Mouse (Mus musculus) cerebral cortex, adult 2 months (tissue): Measurements from ENCODE around the gene Phkg1.

Experiments used
- WGBS: fragments of 180-500 bp; shearing (Covaris S2); methylation state at CpG from one replicate; pipeline ENCODE4 v1.1.7; 2018; 5-methylcytosine and 5-hydroxymethylcytosine counted together

The Phkg1 gene

DNA sequence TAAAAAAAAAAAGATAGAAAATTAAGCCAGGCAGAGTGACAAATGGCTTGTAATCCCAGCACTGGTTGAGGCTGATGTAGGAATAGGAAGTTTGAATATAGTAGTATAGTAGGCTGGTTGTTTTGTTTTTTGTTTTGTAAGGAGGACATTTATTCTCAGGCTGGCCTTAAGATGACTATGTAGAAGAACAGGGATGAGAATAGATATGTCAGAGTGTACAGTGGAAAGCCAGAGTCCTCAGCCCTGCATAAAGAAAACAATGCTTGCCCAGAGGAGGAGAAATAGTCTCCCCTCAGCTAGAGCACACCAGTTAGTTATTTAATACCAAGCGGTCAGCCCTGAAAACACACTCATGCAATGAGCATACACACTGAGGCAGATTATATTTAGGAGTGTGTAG lies at the start of gene Phkg1:
Gene Phkg1, minus strand, starts transcription at position 101 of the 400 bp plus-strand sequence.
- WGBS = 87% methylated on average over 1 of the region's 1 CpGs

DNA sequence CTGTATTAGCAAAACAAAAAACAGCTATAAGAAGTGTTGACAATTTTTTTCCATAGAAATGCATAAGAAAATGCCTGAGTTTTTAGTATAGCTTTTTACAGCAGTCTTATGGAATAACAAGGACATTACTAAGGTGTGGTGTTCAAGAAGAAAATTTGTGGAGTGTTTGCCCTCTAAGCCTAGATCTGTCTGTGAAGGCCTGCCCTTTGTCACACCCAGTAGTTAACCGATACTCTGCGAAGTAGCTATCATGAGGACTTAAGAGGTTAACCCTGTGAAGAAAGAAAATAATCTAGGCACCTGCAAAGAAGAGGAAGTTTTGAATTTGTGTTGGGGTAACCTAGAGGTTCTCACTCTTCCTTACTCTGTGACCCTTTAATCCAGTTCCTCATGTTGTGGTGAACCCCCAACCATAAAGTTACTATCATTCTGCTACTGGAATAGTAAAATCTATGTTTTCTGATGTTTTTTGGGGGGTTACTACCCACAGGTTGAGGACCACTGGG lies 49.2 kb upstream of the Phkg1 start:
- WGBS = 98% methylated on average over 2 of the region's 2 CpGs

DNA sequence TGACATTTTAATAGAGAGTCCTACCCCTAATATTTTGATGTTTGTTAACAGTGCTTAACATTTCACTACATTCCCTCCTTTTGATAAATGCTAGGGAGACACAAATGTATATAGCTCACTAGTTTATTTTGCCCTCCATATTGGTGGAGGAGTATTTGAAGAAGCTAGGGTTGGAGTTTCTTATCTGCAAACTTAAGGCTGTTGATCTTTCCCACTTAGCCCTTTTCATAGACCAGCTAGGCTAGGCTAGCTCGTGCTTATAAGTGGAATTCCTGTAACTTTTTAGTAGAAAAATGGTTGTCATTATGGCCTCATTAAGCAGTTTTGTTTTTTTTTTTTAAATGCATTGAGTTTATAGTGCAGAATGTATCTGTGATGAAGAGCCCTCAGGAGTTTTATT lies 45.1 kb upstream of the Phkg1 start:
- WGBS = 88% methylated on average over 1 of the region's 1 CpGs

DNA sequence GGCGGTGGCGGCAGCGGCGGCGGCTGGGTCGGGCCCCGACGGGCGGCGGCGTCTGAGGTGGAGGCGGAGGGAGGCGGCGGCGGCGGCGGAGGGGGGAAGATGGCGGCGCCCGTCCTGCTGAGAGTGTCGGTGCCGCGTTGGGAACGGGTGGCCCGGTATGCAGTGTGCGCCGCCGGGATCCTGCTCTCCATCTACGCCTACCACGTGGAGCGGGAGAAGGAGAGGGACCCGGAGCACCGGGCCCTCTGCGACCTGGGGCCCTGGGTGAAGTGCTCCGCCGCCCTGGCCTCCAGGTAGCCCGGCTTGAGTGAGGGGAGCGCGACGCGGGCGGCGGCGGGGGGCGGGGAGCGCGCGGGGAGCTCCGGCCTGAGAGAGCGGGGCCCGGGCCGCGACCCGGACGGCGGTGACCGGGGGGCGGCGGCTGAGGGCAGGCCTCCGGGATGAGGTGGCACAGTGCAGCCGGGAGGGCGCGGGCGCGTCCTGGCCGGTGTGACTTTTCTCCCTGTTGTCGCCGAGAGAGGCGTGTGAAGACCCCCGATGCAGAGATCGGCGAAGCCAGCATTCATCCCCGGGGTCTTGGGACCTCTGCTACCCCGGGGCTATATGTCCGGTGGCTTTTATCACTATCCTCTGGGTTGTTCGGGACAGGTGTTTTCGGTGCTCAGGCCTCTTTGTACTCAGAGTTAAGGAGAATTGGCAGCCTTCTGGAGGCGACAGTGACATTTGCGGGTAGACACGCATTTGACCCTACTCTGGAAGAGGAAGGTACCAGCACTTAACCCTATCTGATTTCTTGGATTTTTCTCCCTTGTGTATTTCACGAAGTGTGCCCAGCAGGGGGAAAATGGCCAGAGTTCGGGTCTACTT lies 44.0 kb upstream of the Phkg1 start:
- 1% methylated on average over 56 of the region's 82 CpGs for WGBS

DNA sequence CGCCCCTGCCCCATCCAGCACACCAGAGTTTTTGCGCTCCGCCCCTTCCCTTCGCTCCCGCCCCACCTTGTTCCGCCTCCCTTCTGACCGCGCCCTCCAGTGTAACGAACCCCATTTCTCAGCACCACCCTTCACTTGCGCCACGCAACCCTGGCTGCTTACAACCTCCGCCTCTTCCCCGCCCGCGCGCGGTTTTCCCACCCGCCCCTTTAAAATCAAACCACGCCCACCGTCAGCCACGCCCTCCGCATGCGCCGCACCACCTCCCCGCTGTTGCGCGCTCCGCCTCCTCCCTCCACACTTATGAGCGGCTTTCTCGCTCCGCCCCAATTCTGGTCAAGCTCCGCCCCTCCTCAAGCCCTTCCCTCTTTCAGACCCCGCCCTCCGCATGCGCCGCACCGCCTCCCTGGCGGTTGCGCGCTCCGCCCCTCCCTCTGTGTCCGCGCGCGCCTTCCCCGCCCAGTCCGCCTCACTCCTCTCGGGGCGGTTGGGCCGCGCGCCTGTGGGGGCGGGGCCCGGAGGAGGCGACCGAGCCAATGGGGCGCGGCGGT lies 43.2 kb upstream of the Phkg1 start, which contains the start of gene Vkorc1l1:
Gene Vkorc1l1, plus strand, starts transcription at position 476 of the 551 bp plus-strand sequence.
- WGBS = 2% methylated on average over 59 of the region's 59 CpGs

DNA sequence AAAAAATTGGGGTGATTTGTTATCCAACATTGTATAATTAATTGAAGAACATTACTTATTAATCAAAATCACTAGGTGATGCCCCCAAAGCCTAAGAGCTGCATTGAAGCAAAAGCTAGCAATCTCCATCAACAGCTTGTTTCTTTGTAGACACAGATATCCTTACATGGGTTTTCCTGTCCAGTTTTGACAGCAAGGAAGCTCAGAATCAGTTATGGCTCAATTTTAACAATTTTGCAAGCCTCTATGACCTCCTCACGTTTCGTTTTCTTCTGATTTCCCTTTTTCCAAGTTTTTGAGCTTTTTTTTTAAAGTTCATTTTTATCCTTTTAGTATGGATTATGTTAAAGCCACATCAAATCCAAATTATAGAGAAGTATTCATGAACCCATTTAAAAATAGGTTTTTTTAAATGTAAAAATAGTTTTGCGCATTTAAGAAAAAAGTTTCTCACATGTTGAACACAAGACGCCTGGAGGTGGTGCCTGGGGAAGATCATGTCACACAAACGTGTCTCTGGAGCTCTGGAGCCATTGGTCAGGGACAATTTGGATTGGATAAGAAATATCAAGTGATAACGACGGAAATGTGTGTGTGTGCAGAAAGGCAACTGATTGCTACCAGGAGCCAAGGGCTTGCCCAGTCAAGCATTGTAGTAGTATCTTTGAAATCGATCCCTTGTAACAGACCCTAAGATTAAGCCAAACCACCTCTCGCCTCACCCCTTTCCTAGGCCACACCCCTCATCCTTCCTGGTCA lies 42.6 kb upstream of the Phkg1 start:
- WGBS = 3% methylated on average over 9 of the region's 9 CpGs

DNA sequence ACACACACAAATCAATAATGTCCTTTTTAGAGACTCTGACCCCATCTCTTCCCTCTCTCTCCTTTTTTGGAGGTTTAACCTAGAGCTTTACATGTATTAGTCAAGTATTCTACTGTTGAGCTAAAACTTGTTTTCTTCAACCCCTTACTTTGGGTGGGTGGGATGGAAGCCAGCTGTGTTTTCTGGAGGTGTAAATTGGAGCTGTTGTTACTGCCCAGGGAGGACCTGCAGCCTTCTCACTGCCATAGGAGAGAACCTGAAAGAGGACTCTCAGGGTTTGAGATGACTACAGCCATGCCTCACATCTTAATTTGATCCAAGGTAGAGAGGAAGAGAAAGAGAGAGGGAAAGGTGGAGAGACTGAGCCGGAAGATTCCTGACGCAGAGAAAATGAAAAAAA lies 41.9 kb upstream of the Phkg1 start:
- 41% methylated on average over 2 of the region's 2 CpGs for WGBS

DNA sequence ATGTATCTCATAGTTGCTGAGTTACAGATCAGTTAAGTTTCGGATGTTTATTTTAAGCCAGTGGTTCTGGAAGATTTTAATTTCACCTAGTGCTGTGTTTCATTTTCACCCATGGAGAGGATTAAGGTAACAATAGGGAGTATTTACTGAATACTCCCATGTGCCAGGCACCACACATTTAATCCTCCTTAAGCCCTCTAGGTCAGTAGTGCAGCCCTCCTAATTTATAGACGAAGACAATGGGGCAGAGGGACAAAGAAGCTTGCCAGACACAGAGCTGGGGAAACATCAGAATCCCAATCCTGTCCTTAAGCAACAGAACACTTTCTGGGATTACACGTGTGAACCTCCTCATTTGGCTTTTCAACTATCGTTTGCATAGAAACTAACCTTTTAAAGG lies 38.6 kb upstream of the Phkg1 start:
- 56% methylated on average over 4 of the region's 4 CpGs for WGBS

DNA sequence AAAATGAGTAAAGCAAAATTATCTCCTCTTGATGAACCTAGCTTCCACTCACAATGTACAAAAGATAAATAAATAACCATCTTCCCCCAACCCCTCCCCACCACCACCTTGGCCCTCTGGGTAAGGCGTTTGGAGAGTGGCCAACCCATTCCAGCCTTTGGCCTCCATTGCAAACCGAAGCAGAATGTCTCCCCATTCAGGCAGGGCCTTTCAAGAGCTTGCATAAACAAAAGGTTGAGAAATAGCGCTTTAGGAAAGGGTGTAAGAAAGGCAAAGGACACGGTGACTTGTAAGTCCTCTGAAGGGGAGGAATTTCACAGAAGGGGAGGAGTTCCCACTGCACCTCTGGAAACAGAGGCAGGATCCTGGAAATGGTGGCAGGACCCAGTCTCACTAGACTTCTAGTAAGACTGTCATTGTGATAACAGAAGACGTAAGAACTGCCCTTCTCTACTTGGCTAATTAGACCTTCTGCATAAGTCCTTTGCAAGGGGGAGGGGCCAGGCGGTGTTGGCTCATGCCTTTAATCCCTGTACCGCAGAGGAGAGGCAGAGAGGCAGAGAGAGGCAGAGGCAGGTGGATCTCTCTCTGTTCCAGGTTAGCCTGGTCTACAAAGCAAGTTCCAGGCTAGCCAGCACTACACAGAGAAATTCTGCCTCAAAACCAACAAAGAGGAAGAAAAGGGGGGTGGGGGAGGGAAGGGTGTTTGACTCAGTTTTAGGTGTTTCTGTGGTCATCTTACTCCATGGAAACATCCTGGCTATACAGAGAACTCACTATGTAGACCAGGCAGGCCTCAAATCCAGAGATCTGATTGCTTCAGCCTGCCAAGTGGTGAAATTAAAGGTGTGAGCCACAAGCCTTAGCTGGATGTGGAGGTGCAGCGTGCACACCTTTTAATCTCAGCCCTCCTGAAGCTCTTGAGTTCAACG lies 31.8 kb upstream of the Phkg1 start:
- WGBS = 56% methylated on average over 9 of the region's 9 CpGs

DNA sequence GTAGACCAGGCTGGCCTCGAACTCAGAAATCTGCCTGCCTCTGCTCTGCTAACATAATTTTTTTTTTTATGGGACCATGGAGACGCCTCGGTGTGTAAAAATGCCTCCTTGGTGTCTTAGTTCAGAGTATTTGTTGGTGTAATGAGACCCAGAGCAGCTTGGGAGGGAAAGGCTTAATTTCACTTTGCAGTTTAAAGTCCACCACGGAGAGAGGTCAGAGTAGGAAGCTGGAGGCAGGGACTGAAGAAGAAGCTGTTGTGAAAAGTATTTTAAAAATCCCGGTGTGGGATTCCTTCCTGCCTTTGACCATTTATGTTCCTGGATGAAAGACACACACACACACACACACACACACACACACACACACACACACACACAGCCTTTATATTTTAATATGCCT lies 27.6 kb upstream of the Phkg1 start:
- 77% methylated on average over 5 of the region's 5 CpGs for WGBS

DNA sequence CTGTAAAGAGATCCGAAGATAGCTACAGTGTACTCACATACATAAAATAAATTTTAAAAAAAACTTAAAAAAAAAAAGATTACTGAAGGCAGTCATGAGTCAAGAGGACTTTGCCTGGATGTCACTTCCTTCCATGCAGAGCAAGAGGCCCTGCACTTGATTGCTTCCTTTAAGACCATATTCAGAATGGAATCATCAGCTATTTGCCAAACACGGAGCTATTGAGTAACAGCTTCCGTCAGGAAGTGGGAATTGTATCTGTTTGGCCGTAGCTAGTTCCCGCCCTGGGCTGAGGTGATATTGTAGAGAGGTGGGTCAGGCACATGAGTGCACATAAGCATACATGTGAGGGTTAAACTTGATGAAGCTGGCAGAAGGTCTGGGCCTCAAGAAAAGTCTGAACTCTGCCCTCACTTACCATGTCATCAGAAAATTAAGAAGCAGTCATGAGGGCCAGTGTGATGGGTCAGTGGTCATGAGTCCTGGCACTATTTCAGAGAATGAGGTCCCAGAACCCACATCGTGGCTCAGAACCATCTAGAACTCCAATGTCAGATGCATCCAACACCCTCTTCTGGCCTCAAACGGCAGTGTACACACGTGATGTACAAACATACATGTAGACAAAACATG lies 26.6 kb upstream of the Phkg1 start:
- whole genome bisulfite sequencing = 86% methylated on average over 8 of the region's 8 CpGs

DNA sequence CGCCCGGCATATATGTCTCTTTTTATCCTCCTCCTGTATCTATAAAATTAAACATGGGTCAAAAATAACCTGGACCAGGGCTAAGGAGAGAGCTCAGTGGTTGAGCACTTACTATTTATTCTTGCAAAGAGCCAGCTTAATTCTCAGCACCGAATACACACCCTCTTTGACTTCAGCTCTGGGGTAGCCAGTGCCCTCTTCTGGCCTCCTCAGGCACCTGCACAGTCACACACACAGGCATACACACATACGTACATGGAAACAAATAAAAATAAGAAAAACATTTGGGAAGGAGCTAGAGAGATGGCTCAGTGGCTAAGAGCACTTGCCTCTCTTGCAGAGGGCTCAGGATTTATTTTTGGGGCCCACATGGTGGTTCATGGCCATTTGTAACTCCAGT lies 23.6 kb upstream of the Phkg1 start:
- WGBS = 93% methylated on average over 4 of the region's 4 CpGs

DNA sequence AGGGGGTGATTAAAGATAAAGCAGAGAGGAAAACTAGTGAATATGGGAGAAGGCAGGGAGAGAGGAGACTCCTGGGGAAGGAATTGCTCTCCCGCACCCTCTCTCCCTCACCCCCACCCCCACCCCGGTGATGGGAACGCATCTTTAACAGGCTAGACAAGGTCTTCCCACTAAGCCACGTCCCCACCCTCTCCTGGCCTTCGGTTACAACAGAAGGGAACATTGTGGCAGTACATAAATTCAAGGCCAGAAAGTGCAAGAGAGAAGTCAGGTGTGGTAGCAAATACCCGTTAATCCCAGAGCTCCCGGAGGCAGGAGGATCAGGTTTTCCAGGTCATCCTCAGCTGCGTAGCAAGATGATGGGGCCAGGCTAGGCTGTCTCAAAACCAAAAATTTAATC lies 21.0 kb upstream of the Phkg1 start:
- WGBS = 80% methylated on average over 8 of the region's 8 CpGs

DNA sequence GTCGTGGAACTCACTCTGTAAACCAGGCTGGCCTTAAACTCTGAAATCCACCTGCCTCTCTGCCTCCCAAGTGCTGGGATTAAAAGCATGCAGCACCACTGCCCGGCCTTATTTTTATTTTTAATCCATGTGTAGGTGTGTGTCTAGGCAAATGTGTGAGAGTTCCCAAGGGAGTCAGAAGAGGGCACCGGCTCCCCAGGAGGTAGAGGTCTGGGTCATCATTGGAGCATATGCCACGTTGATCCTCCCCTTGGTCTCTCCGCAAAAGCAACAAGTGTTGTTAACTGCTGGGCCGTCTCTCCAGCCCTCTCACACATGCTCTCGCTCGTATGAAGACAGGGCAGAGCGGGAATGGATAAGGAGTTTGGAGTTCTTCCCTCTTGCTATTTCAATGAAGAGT lies 20.4 kb upstream of the Phkg1 start:
- 80% methylated on average over 9 of the region's 9 CpGs for WGBS

DNA sequence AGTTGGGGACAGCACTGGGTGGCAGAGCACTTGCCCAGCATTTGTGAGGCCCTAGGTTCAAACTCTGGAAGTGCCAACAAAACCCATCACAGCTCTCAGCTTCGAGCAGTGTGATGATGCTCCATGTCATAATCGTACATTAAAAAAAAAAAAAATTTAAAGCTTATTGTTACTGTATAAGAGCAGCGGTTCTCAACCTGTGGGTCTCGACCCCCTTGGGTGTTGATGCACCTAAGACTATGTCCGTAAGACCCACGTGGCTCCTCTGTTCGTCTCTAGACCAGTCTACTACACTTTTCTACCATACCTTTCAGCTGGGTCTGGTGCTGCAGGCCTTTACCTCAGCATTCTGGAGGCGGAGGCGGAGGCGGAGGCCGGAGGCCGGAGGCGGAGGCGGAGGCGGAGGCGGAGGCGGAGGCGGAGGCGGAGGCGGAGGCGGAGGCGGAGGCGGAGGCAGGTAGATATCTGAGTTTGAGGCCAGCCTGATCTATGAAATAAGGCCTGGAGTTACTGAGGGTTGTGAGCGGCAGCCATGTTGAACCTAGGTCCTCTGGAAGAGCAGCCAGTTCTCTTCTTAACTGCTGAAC lies 19.8 kb upstream of the Phkg1 start:
- WGBS = 93% methylated on average over 24 of the region's 24 CpGs

DNA sequence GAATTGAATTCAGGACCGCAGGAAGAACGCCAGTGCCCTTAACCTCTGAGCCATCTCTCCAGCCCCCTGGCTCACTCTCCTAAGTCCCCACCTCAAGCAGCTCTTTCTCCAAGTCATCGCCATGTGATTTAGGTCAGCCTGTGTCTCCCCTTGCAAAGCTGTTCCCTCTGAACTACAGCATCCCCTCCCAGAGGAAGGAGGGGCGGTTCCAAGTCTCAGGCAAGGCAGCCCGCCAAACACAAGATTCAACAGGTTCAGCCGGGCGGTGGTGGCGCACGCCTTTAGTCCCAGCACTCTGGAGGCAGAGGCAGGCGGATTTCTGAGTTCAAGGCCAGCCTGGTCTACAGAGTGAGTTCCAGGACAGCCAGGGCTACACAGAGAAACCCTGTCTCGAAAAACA lies 17.1 kb upstream of the Phkg1 start:
- 88% methylated on average over 11 of the region's 11 CpGs for WGBS

DNA sequence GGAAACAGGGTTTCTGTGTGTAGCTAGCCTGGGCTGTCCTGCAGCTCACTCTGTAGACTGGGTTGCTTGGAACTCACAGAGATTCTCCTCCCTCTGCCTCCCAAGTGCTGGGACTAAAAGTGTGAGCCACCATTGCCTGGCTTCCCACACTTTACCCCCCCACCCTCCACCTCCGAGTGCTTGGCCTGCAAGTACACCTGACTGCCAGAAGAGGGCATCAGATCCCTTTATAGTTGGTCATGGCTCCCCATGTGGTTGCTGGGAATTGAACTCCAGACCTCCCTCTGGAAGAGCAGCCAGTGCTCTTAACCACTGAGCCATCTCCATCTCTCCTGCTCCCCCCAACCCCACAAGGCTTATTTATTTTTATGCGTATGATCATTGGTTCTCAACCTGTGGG lies 15.7 kb upstream of the Phkg1 start:
- WGBS = 40% methylated on average over 2 of the region's 2 CpGs

DNA sequence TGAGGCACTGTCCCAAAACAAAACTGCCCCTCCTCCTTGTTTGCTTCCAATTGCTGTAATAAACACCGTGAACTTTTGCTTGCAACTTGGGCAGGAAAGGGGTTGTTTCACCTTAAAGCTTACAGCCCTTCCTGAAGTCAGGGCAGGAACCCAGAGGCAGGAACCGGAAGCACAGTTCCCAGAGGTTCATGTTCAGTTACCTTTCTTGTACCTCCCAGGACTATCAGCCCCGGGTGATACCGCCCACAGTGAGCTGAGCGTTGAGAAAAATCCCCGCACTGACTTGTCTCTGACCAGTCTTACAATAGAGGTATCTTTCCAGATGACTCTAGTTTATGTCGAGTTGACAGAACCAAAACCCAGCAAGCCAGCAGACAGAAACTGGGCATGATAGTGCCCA lies 11.2 kb upstream of the Phkg1 start:
- 83% methylated on average over 7 of the region's 7 CpGs for WGBS

DNA sequence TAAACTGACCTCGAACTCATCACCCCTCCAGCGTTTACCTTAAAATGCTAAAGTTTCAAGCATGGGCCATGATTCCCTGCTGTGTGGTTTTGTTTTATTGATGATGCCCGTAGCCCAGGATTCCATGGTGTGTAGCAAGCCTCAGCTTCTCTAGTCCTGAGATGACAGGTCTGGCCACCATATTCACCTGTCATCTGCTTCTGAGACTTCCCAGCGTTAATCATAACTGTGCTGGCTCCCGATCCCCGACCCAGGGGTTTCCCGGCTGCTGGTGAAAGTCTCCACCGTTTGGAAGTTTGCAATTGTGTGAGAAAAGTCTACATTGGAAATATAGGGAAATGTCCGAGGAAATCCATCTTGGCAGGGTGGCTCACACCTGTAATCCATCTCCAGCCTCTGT lies 10.8 kb upstream of the Phkg1 start:
- WGBS = 68% methylated on average over 9 of the region's 9 CpGs

DNA sequence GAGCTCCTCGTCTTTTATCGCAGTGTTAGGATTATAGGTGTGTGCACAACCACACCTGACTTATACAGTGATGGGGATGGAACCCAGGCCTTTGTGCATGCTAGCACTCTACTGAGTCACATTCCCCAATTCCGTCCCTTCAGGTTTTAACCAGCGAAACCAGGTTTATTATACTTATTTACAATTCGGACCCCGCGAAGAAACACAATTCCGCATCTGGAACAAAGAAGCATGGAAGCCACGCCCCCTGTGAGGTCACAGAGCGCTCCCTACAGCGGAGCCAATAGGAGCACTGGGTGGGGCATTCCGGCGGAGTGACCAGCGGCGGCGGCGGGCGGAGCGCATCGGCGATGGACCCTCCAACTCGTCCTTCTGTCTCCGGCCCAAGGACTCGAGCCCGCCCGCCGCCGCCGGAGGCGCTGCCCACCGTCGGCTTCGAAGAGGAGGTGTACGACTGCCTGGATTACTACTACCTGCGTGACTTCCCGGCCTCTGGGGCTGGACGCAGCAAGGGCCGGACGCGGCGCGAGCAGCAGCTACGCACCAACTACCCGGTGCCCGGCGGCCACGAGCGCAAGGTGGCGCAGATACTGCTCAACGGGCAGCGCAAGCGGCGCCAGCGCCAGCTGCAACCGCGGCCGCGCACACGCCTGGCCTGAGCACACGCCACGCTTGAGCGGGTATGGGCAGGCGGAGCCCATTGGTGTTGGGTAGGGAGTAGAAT lies 10.1 kb upstream of the Phkg1 start, which contains the start of gene Nupr1l:
Gene Nupr1l, plus strand, starts transcription at position 299 of the 724 bp plus-strand sequence.
- under 1% methylated on average over 63 of the region's 63 CpGs for WGBS
